Mouse (Mus musculus) gastrocnemius, postnatal 25 days (tissue): ENCODE measurements at regions not wholly inside any gene's neighbourhood (a gene's known extent, or its start where the extent isn't known, plus 50 kb on each side); places are given as distances from the start of the nearest gene placed in this dataset.

Experiments
- DNase-seq: peaks from one replicate; pipeline ENCODE4 v3.0.0; 2022

DNA sequence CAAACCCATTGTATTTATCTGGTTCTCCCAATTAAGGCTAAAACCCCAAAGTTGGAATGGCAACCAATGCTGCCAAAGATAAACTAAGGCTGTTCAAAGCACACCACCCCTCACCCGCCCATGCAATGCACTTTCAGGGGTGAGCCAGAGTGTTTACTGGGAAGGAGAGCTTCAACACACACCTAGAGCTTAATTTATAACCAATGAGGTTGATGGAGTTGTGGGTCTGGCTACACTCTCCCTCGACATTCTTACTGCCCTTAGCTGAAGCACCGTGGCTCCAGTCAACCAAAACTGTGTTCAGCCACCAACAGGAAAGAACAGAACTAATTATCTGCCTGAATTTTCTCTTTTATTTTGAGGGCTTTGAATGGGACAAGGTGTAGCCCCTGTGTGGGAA, 192.8 kb downstream of the Lmo4 start:
- DNase-seq: no peak

DNA sequence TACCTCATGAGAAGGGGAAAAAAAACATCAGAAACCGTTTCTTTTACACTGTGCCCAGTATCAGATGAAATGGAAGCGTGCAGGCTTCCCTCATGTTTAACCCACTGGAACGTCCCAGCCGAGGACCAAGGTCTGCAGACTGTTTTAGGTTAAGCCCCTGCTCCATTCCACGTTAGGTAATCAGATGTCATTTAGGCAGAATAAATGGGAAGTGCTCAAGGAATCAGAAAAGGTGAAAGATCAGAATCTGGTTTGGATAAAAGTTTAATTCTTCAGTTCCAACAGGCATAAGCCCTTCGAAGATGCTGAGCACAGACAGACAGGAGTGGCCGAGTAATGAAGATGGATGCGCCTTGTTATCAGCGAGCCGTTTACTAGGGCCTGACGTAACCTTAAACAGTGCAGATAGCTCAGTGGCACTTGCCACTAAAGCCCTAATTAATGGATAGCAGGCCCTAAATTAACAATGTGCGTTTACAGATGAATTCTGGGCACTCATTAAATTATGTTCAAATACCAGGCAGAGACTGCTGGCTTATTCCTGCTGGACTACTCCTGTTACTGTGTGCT, 193.5 kb downstream of the Lmo4 start:
- no peak for DNase-seq

DNA sequence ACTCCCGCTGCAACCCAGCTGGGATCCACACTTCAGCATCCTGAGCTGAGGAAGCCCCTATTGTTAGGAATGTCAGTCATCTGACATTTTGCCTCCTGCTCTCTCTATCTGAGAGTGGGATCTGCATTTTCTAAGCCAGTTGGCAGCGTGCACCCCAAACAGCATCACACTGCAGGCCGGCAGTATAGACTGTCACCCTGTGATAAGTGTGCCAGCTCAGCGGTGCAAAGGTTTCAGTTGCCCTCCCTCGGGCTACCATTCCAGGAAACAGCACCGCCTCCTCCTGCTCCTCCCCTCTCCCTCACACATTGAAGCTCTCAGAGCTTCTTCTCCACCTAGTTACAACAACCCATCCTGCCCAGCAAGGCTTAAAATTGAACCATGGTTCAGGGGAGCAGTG, 194.5 kb downstream of the Lmo4 start:
- DNase-seq: no peak

DNA sequence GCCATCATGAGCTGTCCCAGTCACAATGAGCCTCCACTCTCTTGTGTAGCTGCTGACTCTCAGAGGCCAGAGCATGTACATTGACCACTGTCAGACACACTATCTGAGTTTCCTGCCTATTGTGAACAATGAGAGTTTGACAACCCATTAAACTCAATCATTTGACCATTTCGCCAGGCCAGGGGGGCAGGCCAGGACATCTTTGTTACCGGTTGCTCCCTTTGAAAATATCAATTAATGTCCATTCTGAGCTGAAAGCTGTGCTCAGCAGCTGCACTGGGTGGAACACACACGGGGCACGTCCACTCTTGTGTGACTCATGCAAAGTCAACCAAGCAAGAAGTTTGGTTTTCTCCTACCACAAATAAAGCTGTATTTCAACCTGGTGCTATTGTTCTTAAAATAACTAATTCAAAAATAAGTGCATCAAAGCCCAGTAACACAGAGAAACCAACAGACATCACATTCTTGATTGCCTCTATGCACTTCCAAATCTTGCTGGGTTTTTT, 197.9 kb downstream of the Lmo4 start:
- no peak for DNase-seq

DNA sequence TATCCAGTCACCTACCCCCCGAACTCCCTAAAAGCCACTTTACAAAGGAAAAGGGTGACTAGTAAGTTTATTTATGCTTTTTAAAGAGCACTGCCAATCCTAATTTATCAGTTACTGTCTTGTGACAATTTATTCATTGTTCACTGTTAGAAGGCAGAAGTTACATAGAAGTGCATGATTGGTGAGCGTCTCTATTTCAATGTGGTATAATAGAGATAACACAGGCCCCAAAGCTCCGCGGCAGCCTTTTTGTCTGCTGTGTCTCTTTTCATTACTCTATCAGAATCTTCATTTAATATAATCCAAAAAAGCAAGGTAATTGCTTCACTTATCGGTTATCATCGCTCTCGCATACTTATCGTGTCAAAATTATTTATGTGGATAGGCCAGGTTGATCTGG, 207.1 kb downstream of the Lmo4 start:
- DNase-seq: no peak

DNA sequence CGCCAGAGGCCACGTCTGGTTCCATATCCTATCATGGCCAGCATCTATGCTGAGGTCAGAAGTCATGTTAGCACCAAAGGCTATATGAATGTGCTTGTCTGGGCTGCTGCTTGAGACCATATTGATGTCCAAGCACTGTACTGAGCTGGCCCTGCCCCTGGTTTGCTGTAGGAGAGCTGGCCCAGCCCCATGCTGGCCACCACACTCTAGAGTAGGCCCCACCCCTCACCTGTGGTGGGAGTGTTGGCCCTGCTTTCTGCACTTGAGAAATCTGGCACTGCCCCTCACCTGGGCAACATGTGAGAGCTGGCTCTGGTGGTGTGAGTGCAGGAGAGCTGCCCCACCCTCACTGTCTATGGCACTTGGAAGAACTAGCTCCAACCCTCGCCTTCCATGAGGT, 210.0 kb downstream of the Lmo4 start:
- no peak for DNase-seq

DNA sequence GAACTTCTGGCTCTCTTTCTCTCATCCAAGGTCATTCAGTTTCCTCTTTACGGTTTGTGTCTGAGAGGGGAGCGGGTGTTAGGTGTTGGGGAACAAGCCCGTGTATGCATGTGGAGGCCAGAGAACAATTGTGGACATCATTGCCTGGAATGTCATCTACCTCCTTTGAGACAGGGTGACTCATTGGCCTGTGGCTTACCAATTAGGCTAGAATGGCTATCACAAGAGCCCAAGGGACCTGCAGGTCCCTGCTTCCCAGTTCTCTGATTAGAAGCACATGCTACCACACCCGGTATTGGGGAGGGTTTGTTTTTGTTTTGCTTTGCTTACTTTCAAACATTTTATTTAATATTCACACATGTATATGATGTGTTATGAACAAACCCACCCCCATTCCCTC, 216.0 kb downstream of the Lmo4 start:
- DNase-seq: no peak

DNA sequence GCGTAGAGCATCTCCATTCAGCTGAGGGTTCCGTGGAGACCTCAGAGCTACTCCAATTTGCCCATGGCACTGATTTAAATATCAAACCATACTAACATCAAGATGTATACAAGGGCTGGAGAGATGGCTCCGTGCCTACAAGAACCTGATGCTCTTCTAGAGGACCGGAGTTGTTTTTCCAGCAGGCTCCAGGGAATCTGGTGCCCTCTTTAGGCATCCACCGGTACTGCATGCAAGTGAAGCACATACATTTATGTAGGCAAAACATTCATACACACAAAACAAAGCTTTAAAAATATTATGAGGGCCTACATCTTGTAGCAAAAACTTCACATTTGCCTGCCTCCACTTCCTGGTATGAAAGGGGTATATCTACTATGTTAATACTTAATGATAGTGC, 217.0 kb downstream of the Lmo4 start:
- DNase-seq: no peak

DNA sequence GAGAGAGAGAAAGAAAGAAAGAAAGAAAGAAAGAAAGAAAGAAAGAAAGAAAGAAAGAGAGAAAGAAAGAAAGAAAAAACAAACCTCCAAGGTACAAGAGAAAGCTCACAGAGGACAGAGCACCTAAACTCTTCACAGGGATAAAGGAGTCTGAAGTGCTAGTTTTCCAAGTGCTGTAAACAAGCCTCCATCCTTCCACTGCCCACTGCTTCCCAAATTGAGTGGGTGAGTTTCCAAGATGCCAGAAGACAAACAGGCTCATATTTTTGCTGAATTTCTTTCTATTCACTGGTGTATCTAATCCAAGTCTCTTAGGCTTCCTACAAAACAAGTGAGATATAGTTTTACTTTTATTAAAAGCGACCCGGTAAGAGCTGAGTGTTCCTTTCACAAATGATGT, 218.2 kb downstream of the Lmo4 start:
- DNase-seq: no peak

DNA sequence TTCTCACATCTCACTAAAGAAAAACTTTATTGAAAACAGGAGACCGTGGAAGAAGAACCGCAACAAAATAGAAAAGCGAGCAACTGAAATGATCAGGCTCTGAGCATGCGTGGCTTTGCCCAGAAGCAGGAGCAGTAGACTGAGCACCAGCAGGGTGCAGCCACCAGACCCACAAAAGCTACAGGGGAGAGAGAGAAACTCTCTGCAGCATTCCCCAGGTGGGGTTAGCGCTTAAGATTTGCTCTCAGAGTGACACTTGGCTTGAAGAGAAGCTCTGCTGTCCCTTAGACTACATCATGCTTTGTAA, 218.9 kb downstream of the Lmo4 start:
- no peak for DNase-seq

DNA sequence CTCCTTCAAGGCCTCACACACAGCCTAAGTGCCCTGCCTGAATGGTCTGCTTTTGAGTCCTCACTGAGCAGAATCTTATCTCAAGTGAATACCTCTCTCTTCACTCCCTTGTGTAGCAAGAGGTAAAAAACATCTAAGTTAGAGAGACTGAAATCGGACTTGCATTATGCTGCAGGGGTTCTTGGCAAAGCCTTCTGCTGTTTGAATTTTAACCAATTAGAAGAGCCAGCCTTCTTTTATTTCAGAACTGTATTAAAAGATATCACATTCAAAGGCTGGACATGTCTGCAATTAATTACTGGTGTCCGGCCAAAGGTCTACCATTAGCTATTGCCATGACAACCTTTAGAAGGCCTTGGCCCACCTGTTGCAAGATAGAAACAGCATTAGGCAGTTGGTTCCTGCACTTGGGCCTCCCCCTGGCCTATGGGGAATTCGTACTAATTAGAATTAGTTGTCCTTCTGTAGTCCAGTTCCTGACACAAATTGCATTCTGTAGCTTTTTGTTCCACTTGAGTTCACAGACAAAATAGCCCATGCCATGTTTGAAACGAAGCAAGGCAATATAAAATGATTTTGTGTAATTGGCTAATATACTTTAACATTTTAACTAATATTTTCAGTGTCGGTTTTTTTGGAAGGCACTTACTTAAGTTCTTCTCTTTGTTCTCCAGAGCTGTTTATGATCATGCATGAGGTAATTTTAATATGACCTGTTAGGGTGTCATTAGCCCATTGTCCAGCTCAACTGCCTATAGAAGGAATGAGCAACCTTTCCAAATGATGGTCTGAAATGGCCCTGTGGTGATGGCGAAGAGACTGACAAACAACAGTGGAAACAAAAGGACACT, 219.4 kb downstream of the Lmo4 start:
- no peak for DNase-seq

DNA sequence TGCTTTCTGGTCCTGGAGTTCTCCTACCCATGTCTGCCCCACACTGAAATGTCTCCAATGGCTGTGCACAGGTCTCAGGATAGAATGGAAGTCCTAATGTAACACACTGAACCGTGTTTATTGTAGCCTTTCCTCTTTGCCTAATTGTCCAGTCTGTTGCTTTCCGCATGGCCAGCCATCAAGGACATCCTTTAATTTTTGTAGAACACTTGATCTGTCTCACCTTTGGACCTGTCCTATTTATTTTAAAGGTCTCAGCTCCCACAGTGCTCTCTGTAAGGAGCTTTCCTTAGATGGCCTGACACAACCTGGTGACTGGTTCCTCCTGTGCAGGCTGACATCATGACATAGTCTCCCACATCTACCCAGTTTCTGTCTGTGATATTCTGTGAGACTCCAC, 226.3 kb downstream of the Lmo4 start:
- DNase-seq: no peak

DNA sequence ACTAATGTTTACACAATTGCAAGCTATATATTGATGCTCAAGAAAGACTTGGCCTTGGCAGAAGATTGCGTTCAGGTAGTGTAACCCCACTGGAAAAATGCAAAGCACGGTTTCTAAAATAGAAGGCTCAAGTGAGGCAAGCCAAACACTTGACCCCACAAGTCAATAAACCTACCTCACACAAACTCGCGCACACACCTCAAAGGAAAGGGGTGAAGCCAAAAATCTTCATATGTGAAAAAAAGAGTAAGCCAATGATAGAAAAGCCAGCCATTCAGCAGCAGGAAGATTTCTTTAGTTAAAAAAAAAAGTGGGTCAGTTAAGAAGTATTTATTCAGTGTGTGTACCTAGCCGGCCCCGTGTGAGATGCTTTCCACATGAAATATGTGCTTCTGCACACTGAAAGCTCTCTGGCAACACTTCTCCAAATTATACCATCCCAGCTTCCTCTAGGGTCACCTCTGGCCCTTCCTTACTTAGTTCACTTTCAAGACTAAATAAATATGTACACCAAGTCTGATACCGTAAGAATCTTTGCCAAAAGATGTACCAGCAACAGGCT, 227.1 kb downstream of the Lmo4 start:
- no peak for DNase-seq

DNA sequence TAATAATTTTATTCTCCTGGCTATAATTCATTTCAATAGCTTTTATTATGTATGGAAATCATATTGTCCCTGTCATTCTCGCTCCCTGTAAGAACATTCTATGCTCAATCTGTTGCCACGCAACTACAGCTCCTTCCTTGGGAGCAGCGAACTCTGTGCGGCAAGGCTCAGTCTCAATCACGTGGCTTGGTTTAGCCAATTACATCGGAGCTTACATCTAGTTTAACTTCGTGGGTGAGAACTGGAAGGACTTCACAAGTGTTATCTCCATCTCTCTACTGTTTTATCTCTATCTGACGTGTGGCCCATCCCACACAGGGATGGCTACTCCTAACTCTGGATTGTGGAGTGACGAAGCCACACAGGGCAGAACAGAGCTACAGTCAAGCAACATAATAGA, 231.4 kb downstream of the Lmo4 start:
- no peak for DNase-seq

DNA sequence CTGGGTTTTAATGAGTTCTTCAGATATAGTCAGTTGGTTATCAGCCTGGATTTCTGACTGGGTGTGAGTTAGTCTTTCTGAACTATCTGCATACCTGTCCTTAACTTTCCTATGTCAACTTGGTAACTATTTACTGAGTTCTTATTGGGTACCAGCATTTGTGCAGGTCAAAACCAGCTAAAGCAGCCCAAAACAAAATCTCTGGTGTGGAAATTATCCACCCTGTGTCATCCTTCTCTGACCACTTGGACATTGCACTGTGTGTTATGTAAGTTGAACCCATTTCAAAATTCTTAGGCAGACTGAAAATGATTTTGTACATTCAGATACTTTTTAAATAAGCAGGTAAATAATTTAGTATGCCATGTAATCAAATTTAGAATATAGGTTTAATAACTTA, 232.7 kb downstream of the Lmo4 start:
- DNase-seq: no peak

DNA sequence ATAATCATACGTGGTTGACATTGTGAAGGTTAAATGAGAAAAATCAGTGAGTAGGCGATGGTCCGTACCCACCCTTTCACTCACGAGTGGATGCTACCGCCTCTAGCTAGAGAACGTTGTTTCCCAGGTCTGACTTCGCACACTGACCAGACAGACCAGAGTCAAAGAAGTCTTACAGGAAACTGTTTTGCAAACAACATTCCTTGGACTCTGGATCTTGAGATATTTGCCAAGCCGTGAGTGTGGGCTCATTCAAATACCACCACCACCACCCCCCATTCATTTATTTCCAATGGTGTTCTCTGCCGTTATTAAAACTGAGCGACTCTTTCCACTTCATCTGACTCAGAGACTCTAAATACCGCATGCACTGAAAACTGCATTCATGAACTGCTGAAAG, 234.2 kb downstream of the Lmo4 start:
- no peak for DNase-seq

DNA sequence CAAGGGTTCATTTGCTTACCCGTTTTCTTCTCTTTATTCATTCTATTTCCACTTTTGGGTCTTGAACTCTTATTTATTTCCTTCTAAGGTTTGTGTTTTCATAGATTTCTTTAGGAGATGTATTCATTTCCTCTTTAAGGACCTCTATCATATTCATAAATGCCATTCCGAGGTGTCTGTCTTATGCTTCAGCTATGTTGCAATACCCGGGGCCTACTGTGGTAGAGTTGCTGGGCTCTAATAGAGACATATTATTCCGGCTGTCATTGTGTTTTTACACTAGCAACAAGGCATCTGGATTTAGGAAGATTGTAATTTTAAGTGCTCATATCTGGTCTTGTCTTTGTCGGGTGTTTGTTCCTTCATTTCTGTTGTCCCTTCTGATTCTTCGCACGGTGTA, 249.5 kb downstream of the Lmo4 start:
- DNase-seq: no peak

DNA sequence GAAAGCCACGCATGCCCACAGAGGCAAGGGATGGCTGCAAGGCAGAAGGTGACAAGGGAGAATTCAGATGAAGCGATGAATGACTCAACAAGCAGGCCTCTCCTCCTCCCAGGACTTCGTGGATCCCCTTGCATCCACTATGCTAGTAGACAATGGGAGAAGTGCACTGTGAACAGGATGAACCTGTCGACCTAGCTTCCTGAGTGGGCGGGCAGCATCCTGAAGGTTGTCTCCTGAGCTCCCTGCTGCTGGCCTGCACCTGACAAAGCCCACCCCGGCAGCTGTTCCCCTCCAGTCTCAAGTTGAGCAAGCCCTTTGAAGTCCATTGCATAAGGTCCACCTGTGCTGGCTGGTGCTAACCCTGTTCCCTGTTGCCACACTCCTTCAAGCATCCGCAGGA, 250.2 kb downstream of the Lmo4 start:
- no peak for DNase-seq

DNA sequence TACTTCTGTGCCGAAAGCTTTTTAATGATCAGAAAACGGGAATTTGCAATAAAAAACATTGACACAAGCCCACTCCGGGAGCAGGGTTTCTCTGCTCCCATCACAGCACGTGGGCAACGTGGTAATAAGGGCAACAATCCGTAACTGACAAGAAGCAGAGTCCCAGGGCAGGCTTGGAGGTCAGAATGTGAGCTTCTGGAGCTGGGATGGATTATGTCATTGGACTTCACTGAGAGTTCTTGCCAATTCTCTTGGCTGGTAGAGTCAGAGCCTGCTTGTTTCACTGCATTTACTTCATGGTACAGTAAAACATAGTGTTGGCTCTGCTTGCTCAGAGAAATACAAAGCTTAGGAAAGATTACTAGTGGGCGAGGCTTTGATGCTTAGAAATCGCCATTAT, 252.7 kb downstream of the Lmo4 start:
- no peak for DNase-seq

DNA sequence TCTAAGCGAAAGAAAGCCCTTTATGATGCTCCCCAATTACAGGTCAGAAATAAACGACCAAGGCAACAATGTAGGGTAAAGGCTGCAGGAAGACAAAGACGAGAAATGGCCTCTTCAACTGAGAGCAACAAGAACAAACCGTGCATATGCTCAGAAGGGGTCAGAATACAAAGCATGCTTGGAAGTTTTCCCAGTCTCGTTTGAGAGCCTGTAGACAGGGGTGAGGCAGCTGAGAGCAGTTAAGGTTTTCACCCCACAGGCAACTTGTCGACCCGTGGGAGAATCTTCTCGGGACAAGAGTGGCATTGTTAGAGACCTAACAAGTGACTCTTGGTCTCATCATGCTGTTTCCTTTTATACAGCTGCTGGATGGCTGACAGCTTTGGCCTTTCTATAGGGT, 255.4 kb downstream of the Lmo4 start:
- no peak for DNase-seq

DNA sequence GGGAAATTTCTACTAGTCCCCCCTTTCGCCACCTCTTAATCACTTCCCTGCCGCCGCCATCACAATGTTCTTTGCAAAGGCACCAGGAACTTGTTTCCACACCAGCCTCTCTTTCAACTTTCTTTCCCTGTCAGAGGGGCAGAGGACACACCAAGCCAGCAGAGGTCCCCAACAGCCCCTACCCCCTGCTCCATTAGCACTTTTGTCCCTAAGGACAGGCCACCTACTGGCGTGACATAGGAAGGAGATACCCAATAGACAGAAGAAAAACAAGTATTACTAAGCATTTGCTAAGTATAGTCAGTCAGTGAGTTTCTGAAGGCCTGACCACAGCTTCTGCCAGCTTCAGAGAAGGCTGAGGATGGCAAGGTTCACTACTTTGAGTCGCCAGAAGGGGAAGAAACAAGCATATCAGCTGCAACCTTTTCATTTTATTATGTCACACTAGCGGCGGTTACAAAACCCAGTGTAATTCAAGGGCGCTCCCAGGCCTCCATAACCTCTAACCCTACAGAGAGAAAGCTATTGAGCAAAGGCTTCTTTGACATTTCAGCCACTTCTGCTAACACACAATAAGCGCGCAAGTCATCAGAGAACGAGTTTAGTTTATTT, 255.9 kb downstream of the Lmo4 start:
- DNase-seq: no peak

DNA sequence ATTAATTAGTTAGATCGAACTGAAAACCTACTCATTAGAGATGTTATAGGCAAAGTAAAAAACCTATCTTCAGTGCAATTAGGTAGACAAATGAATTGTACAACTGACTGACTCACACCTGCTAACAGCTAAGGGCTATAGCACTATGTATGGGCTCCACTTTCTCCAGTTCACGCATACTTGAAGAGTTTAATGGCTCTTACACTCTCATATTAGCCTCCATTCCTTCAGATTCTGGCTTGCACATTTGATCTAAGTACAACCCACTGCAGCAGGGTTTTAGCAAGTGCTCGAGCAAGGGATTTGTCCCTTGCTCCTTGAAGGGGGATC, 257.1 kb downstream of the Lmo4 start:
- DNase-seq: no peak

DNA sequence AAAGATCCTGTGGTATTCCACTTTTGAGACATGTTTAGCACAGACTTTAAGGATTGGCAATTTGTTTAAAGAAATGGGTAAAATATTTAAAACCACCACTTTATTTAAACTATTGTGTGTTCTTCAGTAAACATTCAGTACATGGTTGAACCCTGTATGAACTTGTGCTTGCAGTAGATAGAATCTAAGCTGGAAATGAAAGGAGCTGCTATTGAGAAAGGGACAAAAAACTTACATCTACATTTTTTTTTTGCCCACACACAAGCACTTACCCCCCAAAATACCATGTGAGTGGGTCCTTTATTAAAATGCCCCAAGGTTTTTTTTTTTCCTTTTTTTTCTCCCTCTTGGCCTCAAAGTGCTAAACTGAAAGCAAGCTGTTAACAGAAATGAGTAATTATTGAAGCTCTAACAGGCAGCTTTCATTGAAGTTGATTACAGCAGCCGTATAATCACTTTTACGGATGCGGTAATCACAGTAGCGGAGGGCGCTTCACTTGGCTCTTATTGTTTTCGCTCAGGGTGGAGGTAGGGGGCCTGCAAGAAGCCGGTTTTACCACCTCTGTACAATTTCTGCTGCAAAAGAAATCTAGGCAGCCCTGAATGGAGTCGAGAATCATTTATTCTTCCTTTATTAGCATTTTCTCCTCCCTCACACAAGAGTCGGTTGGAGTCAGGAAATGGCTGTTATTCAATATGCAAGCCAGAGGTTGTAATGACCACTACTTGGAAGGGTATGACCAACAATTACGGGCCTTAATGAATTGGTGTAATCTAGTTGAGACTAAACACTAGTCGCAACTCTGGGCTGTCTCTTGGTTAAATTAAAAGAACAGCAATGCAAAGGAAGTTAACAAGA, 257.7 kb downstream of the Lmo4 start:
- DNase-seq: no peak
